Mouse (Mus musculus) cortical plate, adult 2 months (tissue): Measurements from ENCODE around the gene Prkcd. TPM values are rescaled to one million over a fixed set of nuclear protein-coding genes. Genes with fewer than 3 reads are reported as not detected.

ENCODE experiments used
- H3K27ac ChIP-seq: fragments of 200-500 bp; 2 replicates; pipeline ENCODE4 v1.5.1; 2012; ENCODE audit warnings: low read length, control low read depth, inconsistent platforms; ENCODE audit not compliant: insufficient read depth
- H3K4me1 ChIP-seq: fragments of 200-500 bp; 2 replicates; pipeline ENCODE4 v1.6.1; 2011; ENCODE audit warnings: low read length; ENCODE audit not compliant: control insufficient read depth, insufficient read depth
- H3K4me3 ChIP-seq: fragments of 200-500 bp; 2 replicates; pipeline ENCODE4 v1.5.1; 2011; ENCODE audit warnings: mild to moderate bottlenecking, low read length, control low read depth; ENCODE audit not compliant: insufficient read depth
- CTCF ChIP-seq: fragments of 200-500 bp; IDR thresholded peaks from 2 replicates; pipeline ENCODE4 v1.5.1; 2011; ENCODE audit warnings: mild to moderate bottlenecking, control low read depth, low read length; ENCODE audit not compliant: insufficient read depth; ENCODE audit errors: extremely low read depth
- POLR2A ChIP-seq: fragments of 200-500 bp; IDR thresholded peaks from 2 replicates; pipeline ENCODE4 v1.6.1; 2011; ENCODE audit warnings: mild to moderate bottlenecking, low read length, control low read depth; ENCODE audit not compliant: insufficient read depth; ENCODE audit errors: extremely low read depth
- polyA plus RNA-seq: library from polyadenylated mRNA; depleted of rRNA; stranded (reverse); fragments of >200 nt; gene quantifications from 2 replicates; pipeline ENCODE4 v1.2.3, GENCODE M21; 2012

Gene Prkcd
- polyA plus RNA-seq, 1 experiment, result 17.7 TPM

DNA sequence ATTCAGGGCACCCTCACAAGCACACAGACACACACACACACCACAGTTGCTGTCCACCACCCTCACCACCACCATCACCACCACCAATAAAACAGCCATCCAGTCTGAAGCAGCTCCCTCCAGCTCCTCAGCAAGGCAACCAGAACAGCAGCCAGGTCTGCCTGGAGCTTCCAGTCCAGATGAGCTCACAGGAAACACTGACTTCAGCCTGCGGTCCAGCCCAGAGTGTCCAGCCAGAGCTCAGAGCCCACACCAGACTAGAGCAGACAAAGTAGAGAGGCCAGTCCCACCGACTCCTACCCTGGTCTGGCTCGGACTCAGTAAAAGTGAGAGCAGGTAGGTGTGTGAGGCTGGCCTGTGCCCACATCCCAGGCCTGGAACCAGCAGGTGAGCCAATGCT, 15.1 kb downstream of the Prkcd start:
- TF ChIP-seq CTCF (no peak), POLR2A (no peak)
- H3K4me1 ChIP-seq, result no peaks in the 10 kb centered on the region
- no peak overlapping the region for H3K27ac ChIP-seq
- H3K4me3 ChIP-seq, result no peak overlapping the region

DNA sequence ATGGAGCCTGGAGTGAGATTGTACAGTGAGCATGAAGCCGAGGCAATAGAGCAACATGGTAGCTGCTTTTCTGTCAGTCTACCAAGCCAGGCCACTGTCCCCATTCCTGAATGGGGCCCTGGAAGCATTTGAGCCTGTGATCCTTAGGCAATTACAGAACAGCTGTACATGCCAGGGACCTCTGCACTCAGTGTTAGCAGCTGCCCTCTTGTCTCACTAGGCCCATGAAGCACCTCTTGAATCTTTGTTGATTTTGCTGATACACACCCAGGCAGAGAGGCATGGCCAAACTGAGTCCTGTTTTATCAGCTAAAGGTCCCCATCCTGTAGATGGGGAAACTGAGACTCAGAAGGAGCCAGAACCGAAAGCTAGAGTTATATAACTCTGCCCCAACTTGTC, 15.7 kb downstream of the Prkcd start:
- H3K27ac ChIP-seq, result no peak overlapping the region
- no peaks in the 10 kb centered on the region for H3K4me1 ChIP-seq
- no peak overlapping the region for H3K4me3 ChIP-seq
- no peak for TF ChIP-seq POLR2A
- no peak for TF ChIP-seq CTCF

DNA sequence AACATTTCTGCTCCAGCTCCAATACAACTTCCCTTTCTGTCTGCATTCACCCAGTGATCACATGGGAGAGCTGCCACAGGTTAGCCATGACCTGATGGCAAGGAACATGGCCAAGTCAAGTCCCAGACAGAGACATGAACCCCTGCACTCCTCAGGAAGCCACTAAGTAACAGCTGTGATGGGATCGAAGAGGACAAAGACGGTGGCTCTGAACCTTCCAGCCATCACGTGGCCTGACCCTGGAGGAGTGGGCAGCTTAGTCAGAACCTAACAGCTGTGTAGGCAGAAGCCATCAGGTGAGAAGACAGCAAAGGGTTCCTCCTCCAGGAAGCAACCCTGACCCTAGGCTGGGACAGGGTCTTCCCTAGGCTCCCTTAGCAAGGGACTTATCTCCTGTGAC, 16.5 kb downstream of the Prkcd start:
- Histone ChIP-seq H3K27ac (no peak overlapping the region), H3K4me1 (no peaks in the 10 kb centered on the region), H3K4me3 (no peak overlapping the region)
- TF ChIP-seq CTCF, result no peak
- no peak for TF ChIP-seq POLR2A

DNA sequence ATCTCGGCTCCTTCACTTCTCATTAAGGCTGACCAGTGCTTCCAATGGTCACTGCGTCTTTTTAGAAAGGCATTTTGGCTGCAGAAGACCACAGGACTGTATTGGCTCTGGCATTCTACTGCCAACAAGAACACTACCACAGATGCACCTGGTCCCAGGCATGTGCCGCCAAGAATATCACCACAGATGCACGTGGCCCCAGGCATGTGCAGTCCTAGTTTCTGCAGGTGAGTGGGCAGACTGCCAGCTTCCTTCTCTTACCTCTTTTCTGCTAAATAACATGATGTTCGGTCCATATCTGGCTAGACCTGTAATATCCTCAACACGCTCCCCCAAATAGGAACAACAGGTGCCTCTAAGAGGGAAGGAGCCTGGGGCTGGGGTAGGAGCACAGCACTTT, 17.8 kb downstream of the Prkcd start:
- no peak for TF ChIP-seq CTCF
- Histone ChIP-seq H3K4me1 (no peaks in the 10 kb centered on the region), H3K4me3 (no peak overlapping the region), H3K27ac (no peak overlapping the region)

DNA sequence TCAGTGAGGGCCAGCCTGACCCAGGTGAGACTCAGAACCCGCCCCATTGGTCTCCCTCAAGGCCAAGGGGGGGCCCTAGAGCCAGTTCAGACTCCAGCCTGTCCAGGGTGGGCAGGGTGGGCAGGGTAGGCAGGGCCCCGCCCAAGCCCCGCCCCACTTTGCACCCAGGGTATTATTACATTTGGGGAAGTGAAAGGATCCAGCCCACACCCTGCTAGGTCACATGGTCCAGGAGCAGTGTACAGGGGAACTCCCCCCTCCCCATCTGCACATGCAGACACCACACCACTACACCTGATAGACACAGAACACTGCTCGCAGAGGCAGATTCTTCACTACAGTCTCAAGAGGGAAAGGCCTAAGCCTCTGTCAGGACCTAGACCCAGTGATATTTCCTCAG, 18.3 kb downstream of the Prkcd start:
- Histone ChIP-seq H3K4me1 (no peaks in the 10 kb centered on the region), H3K4me3 (no peak overlapping the region), H3K27ac (no peak overlapping the region)
- TF ChIP-seq POLR2A (no peak), CTCF (no peak)

DNA sequence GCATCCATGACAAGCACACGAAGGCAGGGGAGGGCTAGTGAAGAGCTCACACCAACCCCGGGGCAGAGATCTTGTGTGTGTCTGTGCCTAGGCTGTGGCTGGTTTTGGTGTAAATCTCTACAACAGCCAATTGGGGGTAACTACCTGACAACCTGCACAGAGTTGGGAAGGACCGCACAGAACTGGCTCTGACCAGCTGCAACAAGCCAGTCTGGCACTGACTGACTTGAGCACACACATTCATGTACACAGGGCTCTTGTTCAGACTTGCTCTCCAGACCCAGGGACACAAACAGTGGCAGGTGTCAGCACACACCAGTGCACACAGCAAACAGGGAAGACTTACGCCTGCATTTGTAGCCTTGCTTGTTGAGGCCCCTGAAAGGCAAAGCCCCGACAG, 19.2 kb downstream of the Prkcd start:
- no peak overlapping the region for H3K27ac ChIP-seq
- no peak overlapping the region for H3K4me3 ChIP-seq
- TF ChIP-seq CTCF, result no peak
- TF ChIP-seq POLR2A, result no peak
- H3K4me1 ChIP-seq, result no peaks in the 10 kb centered on the region

DNA sequence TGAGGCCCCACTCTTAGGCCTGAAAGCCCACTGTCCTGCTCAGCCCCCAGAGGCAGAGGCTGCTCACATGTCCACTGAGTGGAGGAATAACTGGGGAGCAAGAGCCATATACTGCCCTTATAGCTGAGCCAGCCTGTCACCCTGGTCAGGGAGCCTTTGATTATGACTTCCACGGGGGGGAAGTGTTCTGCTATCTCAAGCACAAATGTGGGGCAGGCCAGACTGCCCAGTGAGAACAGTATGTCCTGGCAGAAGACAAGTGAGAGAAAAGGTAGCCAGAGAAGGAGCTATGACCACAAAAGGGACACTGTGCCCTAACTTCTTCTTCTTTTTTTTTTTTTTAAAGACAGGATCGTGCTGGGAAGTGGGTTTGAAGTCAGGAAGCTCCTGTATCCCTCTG, 28.9 kb downstream of the Prkcd start:
- H3K27ac ChIP-seq, result no peak overlapping the region
- TF ChIP-seq CTCF (no peak), POLR2A (no peak)
- no peaks in the 10 kb centered on the region for H3K4me1 ChIP-seq
- H3K4me3 ChIP-seq, result no peak overlapping the region

DNA sequence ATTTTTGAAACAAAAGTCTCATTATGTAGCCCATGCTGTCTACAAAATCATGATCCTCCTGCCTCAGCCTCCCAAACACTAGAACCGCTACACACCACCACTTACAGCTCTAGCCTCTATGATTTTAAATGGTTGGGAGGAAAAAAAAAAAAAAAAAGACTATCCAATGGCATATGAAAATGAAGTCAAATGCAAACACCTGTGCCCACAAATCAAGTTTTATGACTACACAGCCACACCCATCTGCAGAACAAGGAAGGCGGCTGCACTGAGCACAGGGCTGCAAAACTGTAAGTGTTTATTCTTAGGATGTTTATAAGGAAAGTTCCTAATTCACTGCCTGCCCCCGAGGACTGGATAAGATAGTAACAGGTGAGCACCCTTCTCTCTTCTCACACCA, 29.6 kb downstream of the Prkcd start:
- H3K4me1 ChIP-seq, result no peaks in the 10 kb centered on the region
- no peak overlapping the region for H3K4me3 ChIP-seq
- TF ChIP-seq POLR2A, result no peak
- no peak for TF ChIP-seq CTCF
- no peak overlapping the region for H3K27ac ChIP-seq

DNA sequence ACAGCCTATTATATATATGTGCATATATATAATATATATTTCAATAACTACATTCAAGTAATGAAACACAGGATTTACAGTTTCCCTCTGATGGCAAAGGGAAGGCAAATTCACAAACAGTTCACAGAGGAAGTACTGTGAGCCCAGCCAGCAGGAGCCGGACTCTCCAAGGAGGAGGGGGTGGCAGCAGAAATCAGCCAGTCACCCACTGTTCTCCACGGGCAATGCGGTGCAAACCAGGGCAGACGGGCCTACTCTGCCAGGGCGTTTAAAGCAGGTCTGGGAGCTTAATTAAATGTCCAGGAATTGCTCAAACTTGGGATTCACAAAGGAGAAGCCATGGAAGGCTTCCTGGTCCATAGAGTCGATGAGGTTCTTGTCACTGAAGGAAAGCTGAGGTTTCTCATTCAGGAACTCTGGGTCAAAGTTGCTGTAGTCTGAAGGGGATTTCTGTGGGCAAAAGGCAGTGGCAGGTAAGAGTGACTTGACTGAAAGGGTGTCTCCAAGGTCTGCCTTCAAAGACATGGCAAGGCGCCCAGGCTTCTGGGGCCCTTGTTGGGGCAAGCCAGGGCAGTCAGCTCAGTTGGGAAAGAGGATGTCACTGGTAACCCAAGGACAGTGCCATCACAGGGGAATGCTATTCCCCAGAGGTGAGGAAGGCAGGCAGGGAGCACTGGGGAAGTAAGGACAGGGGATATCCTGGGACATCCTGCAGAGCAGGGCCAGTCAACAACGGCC, 30.3 kb downstream of the Prkcd start:
- Histone ChIP-seq H3K27ac (no peak overlapping the region), H3K4me3 (no peak overlapping the region), H3K4me1 (no peaks in the 10 kb centered on the region)
- TF ChIP-seq CTCF (no peak), POLR2A (no peak)

DNA sequence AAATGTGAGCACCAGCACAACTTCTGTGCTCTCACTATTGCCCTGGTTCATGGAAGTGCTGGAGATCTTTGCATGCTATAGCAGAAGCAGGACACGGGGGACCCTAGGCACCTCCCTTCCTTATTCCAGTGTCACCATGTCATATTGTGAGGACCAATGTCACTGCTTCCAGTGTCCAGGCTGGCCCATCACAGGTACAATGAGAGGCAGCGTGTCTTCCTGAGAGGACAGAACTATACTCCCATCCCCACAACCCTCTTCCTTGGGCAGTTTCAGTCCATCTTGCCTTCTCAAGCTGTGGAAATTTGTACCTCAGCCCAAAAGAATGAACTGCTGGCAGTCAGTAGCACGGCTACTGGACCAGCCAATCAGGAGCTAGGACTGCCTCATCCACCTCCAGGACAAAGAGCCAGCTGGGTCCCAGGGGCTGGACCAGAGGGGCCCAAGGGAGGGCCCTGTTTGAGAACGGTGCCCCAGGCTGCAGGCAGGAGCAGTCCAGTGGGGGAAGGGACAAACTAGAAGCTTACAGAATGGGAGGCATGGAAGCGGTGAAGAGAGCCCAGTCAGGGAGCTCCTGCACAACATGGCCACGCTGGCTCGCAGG, 31.8 kb downstream of the Prkcd start:
- Histone ChIP-seq H3K27ac (peak overlapping the region; percentile 30; the same call in 1 of the 2 replicates), H3K4me3 (no peak overlapping the region), H3K4me1 (no peaks in the 10 kb centered on the region)
- TF ChIP-seq CTCF, result no peak
- no peak for TF ChIP-seq POLR2A
